Mouse (Mus musculus) B cell, adult 2 months (primary cell): ENCODE results near the gene Carnmt1.

ENCODE experiments used
- DNase-seq, 2 experiments: peaks; one replicate each; pipeline ENCODE4 v3.0.0; 2022

The Carnmt1 gene

DNA sequence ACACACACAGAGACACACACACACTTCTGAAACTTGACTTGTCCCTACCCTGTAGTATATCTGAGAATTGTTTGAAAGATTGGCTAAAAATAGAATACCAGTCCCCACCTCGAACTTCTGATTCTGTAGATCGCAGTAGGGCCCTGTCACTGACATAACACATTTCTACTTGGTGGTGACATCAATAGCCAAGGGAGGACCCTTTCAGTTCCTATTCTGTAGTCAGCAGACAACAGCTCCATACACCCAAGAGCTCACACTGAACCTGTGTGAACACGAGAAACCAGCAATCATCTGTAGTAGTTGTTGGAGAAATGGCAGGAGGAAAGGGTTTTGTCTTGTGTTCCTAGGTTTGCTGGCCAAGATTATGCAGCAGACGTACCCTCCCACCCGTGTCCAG is 15.6 kb upstream of the Carnmt1 start:
- no peak for DNase-seq

DNA sequence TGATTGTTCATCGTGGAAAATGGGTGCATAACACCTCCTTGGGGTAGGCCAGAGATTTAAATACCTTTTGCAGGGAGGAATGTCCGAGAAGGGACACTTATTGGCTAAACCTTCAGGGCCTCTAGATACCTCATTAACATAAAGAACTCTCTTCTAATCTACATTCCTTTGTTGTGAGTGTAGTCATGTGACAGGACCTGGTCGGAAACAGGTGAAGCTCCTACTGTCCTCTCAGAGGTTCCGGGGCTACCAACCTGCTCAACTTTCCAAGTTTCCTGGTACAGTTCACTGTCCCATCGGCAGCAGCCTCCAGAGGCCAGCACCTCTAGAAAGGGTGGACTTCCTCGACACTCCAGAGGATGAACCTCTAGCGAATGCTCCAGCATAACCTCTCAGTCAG is 14.6 kb upstream of the Carnmt1 start:
- DNase-seq, result no peak

DNA sequence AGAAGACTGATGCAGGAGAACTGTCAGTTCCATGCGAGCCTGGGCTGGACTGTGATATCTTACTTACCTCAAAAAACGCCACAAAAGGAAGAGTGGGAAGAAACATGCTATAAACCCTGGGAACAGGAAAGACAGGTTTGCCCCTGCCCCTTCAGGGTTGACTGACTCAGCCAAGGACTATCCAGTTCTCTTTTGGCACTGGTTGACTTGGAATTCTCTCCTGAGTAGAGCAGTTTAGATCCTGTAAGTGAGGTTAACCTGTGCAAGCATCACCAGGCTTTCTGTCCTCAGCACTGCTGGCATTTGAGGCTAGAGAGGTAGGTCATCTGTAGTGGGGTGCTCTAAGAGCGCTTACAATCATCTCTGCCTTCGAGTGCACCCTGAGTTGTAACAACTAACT is 12.1 kb upstream of the Carnmt1 start:
- no peak for DNase-seq

DNA sequence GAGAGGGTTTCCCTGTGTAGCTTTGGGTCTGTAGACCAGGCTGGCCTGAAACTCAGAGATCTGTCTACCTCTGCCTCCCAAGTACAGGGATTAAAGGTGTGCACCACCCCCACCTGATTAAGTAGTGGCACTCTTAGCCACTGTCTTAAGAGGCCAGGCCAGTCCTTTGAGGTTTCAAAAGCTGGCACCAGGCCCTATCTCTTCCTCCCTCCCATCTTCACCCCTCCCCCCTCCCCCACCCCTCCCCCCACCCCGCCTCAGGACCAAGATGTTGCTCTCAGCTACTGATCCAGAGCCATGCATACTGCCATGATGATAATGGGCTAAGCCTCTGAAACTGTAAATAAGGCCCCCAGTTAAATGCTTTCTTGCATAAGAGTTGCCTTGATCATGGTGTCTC is 11.2 kb upstream of the Carnmt1 start:
- DNase-seq, result no peak

DNA sequence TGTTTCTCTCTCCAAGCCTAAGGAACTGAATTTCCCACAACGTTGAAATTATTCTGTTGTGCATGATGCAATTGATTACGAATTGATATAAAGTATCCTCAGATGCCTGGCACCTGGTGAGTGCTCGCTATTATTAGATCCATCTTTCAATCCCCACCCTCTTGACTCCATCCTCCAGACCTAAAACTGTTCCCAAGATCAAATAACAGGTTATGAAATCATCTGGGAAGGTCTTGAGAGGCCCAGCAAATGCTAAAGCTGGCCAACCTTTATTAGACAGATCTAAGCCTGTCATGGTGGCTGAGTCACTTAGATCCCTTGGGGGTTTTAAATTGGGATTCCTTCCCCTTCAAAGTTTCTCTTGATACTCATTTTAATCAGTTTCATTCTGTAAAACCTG is 10.1 kb upstream of the Carnmt1 start:
- no peak for DNase-seq

DNA sequence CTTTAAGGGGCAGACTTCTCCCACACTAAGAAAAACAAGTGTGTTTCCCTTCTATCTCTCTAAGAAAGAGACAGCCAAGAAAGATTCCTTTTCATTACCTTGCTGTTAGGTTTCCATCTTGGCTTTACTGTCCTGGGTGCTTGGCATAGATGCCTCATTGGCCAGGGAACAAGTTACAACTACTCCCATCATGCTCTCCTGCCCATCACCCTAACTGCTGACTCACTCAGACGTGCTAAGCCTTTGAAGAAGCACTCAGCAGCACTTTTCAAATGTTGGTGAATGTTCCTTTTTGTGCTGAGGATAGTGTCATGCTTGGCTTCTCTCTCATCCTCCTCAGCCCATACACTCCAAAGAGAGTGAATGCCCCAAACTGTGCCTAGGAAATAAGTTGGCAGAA is 8.9 kb upstream of the Carnmt1 start:
- DNase-seq, result no peak

DNA sequence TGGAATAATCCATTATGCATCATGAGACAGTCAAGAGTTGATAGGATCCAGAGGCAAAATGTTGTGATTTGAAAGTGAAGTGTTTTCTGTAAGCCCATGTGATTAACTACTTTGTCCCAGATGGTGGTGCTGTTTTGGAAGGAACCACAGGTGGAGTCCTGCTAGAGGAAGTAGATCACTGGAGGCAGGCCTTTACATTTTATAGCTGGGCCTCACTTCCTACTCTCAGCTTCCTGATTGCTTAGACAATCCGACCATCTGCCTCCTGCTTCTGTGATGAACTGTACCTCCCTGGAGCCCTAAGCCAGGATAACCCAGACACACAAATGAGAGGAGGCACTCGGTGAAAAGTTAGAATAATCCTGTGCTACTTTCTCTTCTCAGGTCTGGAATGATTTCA is 6.7 kb upstream of the Carnmt1 start:
- peak; percentile 18 to 33 for DNase-seq

DNA sequence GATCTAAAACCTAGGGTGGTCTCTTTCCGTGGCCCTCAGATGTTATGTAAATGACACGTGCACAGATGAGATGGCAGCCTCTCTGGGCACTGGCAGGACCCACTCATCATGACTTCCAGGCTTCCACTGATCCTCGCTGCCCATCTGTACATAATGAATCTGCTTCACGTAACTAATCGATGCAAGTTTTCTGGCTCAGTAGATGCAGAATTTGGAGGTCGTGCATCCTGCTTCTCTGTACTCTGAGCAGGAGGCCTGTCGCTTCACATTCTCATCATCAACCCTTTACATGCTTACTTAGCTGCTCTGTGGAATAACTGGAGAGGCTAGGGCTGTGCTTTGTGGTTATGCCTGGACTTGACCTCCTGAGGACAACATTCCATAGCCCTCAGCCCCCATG is 3.6 kb upstream of the Carnmt1 start:
- no peak for DNase-seq

DNA sequence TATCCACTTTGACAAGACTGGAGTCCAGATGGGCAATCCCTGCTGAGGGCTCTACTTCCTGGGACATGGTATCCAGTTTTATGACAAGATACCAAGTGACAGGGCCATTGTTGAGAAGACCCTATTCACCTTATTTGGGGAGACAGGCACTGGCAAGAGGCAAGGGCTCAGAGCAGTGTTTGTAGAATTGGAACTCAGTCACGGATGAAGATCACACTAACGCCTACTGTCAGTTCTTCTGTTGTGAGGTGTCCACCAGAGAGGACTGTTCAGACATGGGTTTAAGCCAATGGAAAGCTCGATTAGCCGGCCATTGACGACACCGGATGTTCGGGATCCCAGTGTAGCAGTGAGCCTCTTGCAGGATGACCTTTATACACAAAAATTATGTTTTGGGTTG is 1.0 kb upstream of the Carnmt1 start:
- DNase-seq, result no peak

DNA sequence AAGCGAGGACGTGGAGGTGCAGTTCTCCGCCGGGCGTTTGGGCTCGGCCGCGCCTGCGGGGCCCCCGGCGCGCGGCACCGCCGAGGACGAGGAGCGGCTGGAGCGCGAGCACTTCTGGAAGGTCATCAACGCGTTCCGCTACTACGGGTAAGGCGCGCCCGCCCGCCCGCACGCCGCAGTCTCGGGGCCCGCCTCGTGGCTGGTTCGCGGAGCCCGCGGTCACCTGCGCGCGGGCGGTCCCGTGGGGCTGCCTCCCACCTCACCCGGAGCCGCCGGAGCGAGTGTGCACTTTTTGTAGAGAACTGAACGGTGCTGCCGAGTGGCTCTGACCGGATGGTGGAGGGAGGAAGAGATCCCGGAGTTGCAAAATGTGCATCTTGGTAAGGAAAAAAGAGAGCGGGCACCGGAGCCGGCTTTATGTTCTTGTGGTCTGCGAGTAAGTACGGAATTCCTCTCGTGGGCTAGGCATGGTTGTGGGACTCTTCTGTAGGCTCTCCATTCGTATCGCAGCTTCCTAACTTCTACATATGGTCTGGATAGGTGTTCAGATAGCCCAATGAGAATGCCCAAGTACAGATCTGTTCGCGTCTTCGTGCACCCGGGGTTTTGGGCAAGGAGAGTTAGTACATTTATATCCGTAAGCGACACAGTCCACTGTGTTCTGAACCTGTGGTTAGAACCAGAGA is 635 bp downstream of the Carnmt1 start:
- peak; percentile 64 to 70 for DNase-seq

DNA sequence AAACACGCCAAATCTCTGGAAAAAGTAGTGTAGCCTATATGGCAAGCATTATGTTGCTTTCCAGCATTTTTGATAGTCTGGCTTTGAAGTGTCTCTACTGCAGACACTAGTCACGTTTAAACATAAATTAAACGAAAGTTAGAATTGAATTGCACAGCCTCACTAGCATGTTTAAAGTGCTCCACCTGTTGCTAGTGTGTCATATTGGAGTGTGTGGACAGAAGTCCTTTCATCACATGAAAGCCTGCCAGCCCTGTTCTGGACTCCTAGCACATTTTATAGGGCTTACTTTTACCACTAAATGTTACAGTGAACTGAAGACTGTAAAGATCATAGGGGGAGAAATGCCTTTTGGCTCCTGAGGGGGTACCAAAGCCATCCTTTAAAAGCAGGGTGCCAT is 1.9 kb downstream of the Carnmt1 start:
- no peak for DNase-seq

DNA sequence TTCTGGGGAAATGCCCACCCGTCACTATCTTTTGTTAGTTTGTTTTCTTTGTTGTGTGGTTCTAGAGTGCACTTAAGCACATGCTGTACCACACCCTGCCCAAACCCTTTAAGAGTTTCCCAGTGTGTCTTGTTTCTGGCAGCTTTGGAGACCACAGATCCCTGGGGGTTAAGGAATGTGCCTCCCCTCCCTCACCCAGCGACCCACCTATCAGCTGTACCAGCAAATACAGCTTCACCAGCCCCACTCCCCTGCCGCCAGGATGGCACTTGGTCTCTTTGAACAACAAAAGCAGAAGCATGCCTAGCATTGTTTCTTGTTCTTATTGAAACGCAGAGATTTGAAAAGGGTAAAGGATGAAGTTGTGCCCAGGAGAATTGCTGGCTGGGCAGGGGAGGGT is 2.6 kb downstream of the Carnmt1 start:
- no peak for DNase-seq

DNA sequence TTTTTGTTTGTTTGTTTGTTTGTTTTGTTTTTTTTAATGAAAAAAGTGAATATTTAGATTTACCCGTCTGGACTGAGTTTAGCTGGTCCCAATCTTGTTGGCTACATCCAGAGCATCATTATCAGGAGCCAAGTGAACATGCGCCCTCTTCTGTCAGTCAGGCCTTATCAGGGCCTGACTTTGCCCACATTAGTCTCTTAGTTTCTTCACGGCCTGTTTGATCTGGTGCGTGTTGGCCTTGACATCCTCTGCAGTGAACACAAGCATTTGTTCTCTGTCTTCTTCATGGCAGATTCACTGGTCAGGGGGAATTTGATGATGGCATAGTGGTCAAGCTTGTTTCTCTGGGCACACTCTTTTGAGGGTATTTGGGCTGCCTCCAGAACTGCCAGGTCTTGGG is 11.6 kb downstream of the Carnmt1 start:
- no peak for DNase-seq

DNA sequence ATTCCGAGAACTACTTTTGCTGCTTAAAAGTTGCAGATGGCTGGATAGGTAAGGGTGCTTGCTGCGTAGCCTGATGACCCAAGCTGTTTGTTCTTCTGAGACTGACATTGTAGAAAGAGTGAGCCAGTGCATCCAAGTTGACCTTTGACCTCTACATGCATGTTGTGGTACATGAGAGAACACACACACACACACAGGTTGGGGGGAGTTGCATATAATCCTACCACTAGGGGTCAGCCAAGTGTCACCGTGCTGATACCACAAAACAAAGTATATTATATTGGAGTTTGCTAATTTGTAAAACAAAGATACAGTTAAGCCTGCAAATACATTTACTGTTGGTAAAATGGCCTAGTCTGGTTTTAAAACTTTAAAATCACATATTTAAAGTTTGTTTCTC is 17.0 kb downstream of the Carnmt1 start:
- peak; percentile 64 to 69 for DNase-seq

DNA sequence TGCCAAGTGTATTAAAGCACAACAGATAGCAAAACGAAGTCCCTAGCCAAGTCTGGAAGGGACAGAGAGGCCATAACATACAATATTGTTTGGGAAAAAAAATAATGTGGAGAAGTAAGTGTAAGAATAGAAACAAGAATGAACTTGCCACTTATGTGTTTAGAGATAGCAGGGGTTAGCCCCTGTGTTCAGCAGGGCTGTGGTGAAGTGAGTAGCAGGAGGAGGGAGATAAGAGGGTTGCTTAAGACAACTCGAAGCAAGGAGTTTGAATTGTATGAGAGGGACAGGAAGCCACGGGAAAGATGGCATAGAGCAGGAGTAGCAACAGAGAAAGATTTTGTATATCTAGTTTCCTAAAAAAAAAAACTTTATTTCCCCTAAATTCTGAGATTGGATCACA is 21.6 kb downstream of the Carnmt1 start:
- no peak for DNase-seq

DNA sequence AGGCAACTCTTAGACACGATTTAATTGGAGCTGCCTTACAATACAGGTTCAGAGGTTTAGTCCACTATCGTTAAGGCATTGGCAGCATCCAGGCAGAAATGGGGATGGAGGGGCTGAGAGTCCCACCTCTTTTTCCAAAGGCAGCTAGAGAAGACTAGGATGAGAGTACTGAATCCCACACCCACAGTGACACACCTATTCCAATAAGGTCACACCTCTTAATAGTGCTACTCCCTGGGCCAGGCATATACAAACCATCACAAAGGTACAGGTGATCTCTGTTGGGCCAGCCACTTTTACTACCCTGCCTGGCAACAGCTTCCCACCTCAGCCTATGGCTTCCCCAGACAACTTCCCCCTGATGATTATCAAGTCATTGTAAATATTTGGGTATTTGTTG is 22.2 kb downstream of the Carnmt1 start:
- DNase-seq, result no peak

DNA sequence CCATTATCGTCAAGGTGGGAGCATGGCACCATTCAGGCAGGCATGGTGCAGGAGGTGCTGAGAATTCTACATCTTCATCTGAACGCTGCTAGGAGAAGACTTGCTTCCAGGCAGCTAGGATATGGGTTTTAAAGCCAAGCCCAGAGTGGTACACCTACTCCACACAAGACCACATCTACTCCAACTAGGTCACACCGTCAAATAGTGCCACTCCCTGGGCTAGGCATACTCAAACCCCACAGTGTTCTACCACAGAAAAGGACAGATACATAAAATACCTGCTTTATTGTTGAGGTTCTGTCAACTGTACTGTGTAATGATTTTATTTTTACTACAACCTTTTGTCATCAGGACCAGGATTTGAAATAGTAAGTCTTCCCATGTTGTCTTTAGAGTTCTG is 24.6 kb downstream of the Carnmt1 start:
- DNase-seq, result no peak

DNA sequence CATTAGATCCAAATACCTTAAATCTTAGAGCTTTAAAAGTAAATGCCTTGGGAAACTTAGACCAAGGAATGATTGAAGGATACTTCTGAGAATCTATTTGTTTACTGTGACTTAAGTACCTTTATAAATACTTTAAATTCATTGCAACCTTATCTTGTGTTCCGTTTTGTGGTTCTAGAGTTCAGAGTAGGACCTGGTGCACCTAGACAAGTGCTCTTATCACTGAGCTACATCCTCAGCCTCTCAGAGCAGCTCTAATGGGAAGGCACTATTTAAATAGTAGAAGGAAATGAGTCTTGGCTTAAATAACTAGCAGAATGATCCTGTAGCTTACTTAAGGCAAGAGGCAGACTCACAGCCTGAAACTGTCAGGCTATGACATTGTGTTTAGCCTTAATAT is 25.0 kb downstream of the Carnmt1 start:
- no peak for DNase-seq

DNA sequence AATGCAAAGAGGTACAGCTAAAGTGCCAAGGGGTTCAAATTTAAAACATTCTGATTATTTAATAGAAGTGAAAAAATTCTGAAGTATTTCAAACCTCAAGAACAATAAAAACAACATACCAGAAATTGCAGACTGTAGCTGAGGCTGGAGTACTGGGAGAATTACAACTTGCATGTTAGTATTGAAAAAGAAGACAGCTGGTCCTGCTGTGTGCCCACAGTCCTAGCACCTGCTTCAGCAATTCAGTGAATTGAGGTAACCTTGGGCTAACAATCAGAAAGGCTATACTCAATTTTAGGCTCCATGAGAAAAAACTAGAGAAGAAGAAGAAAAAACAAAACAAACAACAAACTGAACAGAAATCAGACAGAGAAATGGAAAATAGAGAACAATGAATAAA is 37.5 kb downstream of the Carnmt1 start:
- no peak for DNase-seq

DNA sequence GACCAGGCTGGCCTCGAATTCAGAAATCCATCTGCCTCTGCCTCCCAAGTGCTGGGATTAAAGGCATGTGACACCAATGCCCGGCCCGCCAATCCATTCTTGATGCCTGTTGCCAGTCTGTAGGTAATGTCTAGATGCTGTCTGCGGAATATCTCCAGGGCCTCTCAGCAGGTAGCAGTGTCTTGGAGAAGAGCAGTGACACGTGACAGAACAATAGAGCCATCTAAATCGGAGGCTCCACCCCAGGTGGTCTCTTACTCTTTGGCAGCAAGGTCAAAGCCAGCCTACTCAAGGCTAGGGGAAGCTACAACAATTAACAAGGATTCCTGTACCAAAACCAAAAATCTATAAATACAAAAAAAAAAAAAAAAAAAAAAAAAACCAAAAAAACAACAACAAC is 40.3 kb downstream of the Carnmt1 start:
- DNase-seq, result no peak

DNA sequence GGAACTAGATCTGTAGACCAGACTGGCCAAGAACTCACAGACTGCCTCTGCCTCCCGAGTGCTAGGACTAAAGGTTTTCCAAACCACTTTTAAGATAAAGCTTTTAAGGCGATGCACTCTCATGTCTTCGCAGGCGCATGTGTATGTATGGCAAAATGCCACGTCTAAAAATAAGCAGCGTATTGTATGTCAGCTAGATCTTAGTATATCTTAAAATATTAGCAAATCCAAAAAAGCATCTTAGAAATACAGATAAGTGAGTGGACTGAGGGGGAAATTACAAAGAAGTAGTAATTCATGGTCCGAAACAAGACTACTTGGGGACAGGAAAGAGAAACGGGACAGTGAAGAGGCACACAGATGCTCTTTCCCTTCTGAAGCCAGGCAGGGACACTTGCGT is 41.0 kb downstream of the Carnmt1 start:
- no peak for DNase-seq

DNA sequence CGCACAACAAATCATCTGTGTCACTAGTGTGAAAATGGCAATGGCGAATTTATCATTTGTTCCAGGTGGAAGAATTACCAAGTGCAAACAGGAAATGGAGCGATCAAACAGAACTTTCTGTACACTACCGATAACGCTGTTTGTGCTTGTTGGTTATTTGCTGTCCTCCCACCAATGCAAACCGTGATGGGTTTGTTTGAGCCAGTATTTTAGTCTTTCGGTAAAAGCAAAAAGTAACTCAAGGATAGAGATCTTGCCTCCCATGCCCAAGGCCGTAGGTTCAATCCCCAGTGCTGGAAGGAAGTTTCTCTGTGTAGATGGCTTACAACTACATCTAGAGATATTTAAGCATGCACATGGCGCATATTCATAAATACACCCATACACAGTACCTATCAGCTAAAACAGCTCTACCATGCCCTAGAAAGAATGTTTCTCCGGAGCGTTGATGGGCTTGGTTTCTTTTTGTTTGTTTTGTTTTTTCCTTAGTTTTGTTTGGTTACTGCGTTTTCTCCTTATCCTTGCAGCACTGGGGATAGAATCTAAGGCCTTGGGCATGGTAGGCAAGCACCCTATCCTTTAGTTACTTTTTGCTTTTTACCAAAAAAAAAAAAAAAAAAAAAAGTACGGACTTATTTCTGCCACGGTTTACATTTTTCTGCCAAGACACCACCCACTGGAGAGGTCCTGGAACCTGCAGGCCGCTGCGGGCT is 41.7 kb downstream of the Carnmt1 start:
- DNase-seq, result no peak

DNA sequence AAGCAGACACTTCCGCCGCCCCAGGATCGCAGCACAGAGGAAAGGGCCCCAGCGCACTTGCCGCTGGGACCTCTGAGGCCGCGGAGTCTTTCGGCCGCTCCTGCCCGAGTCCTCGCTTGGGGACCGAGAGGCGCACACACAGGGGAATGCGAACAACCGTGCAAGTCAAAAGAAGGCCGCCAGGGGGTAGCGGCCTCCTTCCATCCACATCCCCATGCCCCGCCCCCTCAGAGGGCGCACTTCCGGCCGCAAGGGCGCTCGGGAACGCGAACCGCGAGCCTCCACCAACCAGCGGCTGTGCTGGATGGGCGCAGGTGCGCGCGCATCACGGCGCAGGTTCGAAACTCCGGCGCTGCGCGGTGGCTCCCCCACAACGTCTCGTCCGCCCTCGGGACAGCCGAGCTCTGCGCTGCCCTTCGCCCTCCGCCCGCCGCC is 42.3 kb downstream of the Carnmt1 start, which contains the start of gene D030056L22Rik:
Gene D030056L22Rik, plus strand, starts transcription at position 328 of the 435 bp plus-strand sequence.
- DNase-seq, result peak; percentile 99

DNA sequence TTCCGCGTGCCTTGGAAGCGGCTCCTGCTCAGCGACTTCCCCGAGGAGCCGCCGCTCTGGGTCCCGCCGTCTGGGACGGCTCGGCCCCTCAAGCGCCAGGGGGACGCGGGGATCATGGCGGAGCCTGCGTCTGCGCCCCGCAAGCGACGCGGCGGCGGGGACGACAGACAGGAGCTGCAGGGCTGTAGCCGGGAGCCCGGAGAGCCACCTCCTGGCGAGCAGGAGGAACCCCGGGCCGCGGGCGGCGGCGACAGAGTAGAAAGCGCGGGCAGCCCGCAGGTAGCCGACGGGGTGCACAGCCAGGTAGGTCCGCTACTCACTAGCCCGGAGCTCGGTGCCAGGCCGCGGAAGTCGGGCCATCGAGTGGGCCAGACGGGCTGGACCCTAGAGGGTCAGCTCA is 42.8 kb downstream of the Carnmt1 start:
- peak; percentile 72 to 76 for DNase-seq

DNA sequence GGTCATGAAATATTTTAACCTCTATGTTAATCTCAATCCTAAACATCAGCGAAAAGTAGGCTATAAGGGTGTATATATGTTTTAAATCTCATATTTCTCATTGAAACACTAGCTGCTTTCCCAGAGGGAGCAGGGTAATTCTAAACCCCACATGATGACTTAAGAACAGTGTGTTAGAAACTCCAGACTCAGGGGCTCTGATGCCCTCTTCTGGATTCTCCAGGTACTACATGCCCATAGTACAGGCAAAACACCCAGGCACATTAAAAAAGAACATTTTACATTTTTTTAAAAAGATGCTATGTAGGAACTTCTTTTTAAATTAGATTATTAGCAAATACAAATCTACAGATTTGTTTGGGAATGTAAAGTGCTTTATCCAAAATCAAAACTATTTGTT is 45.8 kb downstream of the Carnmt1 start:
- peak; percentile 76 to 81 for DNase-seq
